Mouse (Mus musculus): Measurements from ENCODE around the gene Cacnb2.

DNA sequence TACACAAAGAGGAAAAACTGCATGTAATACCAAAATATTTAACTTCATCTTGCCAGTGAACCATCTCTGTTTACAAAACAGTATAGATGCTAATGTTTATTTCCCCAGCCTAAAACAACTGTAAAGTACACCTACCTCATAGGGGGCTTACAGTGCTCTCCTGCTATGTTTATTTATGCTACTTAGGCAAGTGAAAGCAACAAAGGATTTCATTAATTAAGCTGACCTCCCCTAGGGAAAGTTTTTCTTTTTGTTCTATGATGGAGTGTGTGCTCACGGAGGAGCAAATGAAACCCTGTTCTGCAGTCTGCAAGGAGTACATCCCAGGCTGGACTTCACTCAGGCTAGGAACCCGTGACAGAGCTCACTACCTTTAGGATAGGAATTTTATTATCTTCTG lies 272.2 kb downstream of the Cacnb2 start:
- no peak for TF ChIP-seq POLR2A (IDR thresholded peaks at IDR 0.05; ENCODE audit: extremely low read depth, insufficient read depth, low read length)
- no peak for TF ChIP-seq CTCF (IDR thresholded peaks at IDR 0.05; ENCODE audit: low read depth, low read length)

Measured in liver, adult 2 months (tissue).